Mouse (Mus musculus): ENCODE measurements at regions not wholly inside any gene's neighbourhood (a gene's known extent, or its start where the extent isn't known, plus 50 kb on each side); places are given as distances from the start of the nearest gene placed in this dataset.

GRCm38 (mm10) chr4:90797472-90797871 lies 578.9 kb downstream of the Zfp352 start:
- WGBS = 83% methylated on average over 8 of the region's 8 CpGs
- Histone ChIP-seq H3K27ac (ENCODE audit: low read depth, low read length) (no peak overlapping the region), H3K4me2 (replicated peaks; ENCODE audit: low read depth, low read length) (no peak overlapping the region), H3K4me3 (ENCODE audit: low read depth, low read length) (no peak overlapping the region), H3K36me3 (ENCODE audit: control insufficient read depth, insufficient read depth, low read length) (no peaks in the 10 kb centered on the region), H3K27me3 (ENCODE audit: control insufficient read depth, insufficient read depth, low read length) (no peaks in the 10 kb centered on the region), H3K9ac (ENCODE audit: low read depth, low read length) (no peak overlapping the region), H3K9me3 (ENCODE audit: control insufficient read depth, low read length) (no peaks in the 10 kb centered on the region), H3K4me1 (replicated peaks; ENCODE audit: control insufficient read depth, insufficient read depth, low read length) (no peaks in the 10 kb centered on the region)
- no peak for ATAC-seq (ENCODE audit: low FRiP score)
- DNase-seq (ENCODE audit: low spot score) = no peak
